Mouse (Mus musculus): ENCODE measurements around the gene Pomgnt1. TPM values are rescaled to one million over a fixed set of nuclear protein-coding genes. Genes with fewer than 3 reads are reported as not detected.
A peak's percentile ranks its signal among the peaks of the same experiment; 100 is the strongest.

The Pomgnt1 gene
- polyA plus RNA-seq, 1 experiment from 2014 or later = 49.0 TPM

- Histone ChIP-seq H3K9me3 (ENCODE audit: control insufficient read depth, low read length) (no peaks in the 10 kb centered on the region), H3K36me3 (ENCODE audit: control insufficient read depth, insufficient read depth, low read length) (no peaks in the 10 kb centered on the region), H3K27me3 (ENCODE audit: control insufficient read depth, insufficient read depth, low read length) (no peaks in the 10 kb centered on the region), H3K9ac (ENCODE audit: low read depth, low read length) (no peak overlapping the region), H3K27ac (ENCODE audit: low read depth, low read length) (no peak overlapping the region), H3K4me2 (replicated peaks; ENCODE audit: low read depth, low read length) (no peak overlapping the region), H3K4me3 (ENCODE audit: low read depth, low read length) (no peak overlapping the region), H3K4me1 (replicated peaks; ENCODE audit: control insufficient read depth, insufficient read depth, low read length) (no peaks in the 10 kb centered on the region)
- DNase-seq (ENCODE audit: low spot score) (no peak), ATAC-seq (ENCODE audit: low FRiP score) (no peak)
- 58% methylated on average over 6 of the region's 6 CpGs for WGBS
Measured at GRCm38 (mm10) chr4:116127956-116128355, 4.3 kb downstream of the Pomgnt1 start.

GRCm38 (mm10) chr4:116133126-116133525 lies 9.5 kb downstream of the Pomgnt1 start:
- Histone ChIP-seq H3K27ac (ENCODE audit: low read depth, low read length) (no peak overlapping the region), H3K4me1 (replicated peaks; ENCODE audit: control insufficient read depth, insufficient read depth, low read length) (no peaks in the 10 kb centered on the region), H3K36me3 (ENCODE audit: control insufficient read depth, insufficient read depth, low read length) (no peaks in the 10 kb centered on the region), H3K9me3 (ENCODE audit: control insufficient read depth, low read length) (no peaks in the 10 kb centered on the region), H3K4me2 (replicated peaks; ENCODE audit: low read depth, low read length) (no peak overlapping the region), H3K27me3 (ENCODE audit: control insufficient read depth, insufficient read depth, low read length) (no peaks in the 10 kb centered on the region), H3K4me3 (ENCODE audit: low read depth, low read length) (no peak overlapping the region), H3K9ac (ENCODE audit: low read depth, low read length) (no peak overlapping the region)
- 83% methylated on average over 4 of the region's 4 CpGs for WGBS
- ATAC-seq (ENCODE audit: low FRiP score) (no peak), DNase-seq (ENCODE audit: low spot score) (no peak)

- no peaks in the 10 kb centered on the region for H3K9me3 ChIP-seq (ENCODE audit: control insufficient read depth, low read length)
- H3K36me3 ChIP-seq (ENCODE audit: control insufficient read depth, insufficient read depth, low read length) = no peaks in the 10 kb centered on the region
- no peak overlapping the region for H3K9ac ChIP-seq (ENCODE audit: low read depth, low read length)
- no peaks in the 10 kb centered on the region for H3K27me3 ChIP-seq (ENCODE audit: control insufficient read depth, insufficient read depth, low read length)
- WGBS = 45% methylated on average over 2 of the region's 2 CpGs
- H3K4me1 ChIP-seq (replicated peaks; ENCODE audit: control insufficient read depth, insufficient read depth, low read length) = no peaks in the 10 kb centered on the region
- H3K4me3 ChIP-seq (ENCODE audit: low read depth, low read length) = no peak overlapping the region
- ATAC-seq (ENCODE audit: low FRiP score) (no peak), DNase-seq (ENCODE audit: low spot score) (peak; percentile 52)
- H3K4me2 ChIP-seq (replicated peaks; ENCODE audit: low read depth, low read length) = no peak overlapping the region
- H3K27ac ChIP-seq (ENCODE audit: low read depth, low read length) = no peak overlapping the region
Measured at GRCm38 (mm10) chr4:116134990-116135389, 11.3 kb downstream of the Pomgnt1 start.

GRCm38 (mm10) chr4:116137421-116137996 lies 13.9 kb downstream of the Pomgnt1 start:
- 49% methylated on average over 13 of the region's 13 CpGs for WGBS
- no peak for DNase-seq (ENCODE audit: low spot score)
- no peak overlapping the region for H3K27ac ChIP-seq (ENCODE audit: low read depth, low read length)
- H3K9me3 ChIP-seq (ENCODE audit: control insufficient read depth, low read length) = no peaks in the 10 kb centered on the region
- no peaks in the 10 kb centered on the region for H3K27me3 ChIP-seq (ENCODE audit: control insufficient read depth, insufficient read depth, low read length)
- H3K4me1 ChIP-seq (replicated peaks; ENCODE audit: control insufficient read depth, insufficient read depth, low read length) = no peaks in the 10 kb centered on the region
- no peak overlapping the region for H3K4me3 ChIP-seq (ENCODE audit: low read depth, low read length)
- no peak overlapping the region for H3K4me2 ChIP-seq (replicated peaks; ENCODE audit: low read depth, low read length)
- H3K36me3 ChIP-seq (ENCODE audit: control insufficient read depth, insufficient read depth, low read length) = no peaks in the 10 kb centered on the region
- no peak for ATAC-seq (ENCODE audit: low FRiP score)
- no peak overlapping the region for H3K9ac ChIP-seq (ENCODE audit: low read depth, low read length)

GRCm38 (mm10) chr4:116140801-116141574 lies 17.3 kb downstream of the Pomgnt1 start:
- DNase-seq (ENCODE audit: low spot score) (no peak), ATAC-seq (ENCODE audit: low FRiP score) (no peak)
- Histone ChIP-seq H3K4me3 (ENCODE audit: low read depth, low read length) (no peak overlapping the region), H3K36me3 (ENCODE audit: control insufficient read depth, insufficient read depth, low read length) (no peaks in the 10 kb centered on the region), H3K4me2 (replicated peaks; ENCODE audit: low read depth, low read length) (no peak overlapping the region), H3K9me3 (ENCODE audit: control insufficient read depth, low read length) (no peaks in the 10 kb centered on the region), H3K27ac (ENCODE audit: low read depth, low read length) (no peak overlapping the region), H3K4me1 (replicated peaks; ENCODE audit: control insufficient read depth, insufficient read depth, low read length) (no peaks in the 10 kb centered on the region), H3K9ac (ENCODE audit: low read depth, low read length) (no peak overlapping the region), H3K27me3 (ENCODE audit: control insufficient read depth, insufficient read depth, low read length) (peaks cover 2% of the 10 kb centered on the region; the same call in 1 of the 2 replicates)
- 85% methylated on average over 7 of the region's 7 CpGs for WGBS

DNA sequence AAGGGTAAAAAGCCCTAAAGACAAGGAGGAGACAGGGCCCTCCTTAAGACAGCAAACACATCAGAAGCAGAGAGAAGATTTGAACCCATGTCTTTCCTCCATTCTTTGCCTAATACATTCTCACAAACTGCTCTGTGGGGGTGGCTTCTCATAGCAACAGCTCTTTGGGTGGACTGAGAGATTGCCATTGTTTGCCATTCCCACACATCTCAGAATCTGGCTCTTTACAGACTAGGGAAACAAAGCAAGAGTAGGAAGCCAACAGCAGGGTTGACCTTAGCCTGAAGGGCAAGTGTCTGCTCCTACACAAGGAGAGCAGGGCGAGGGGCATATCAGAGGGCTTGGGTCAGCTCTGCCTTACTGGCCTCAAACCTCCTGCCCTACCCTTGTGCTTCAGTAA lies 18.1 kb downstream of the Pomgnt1 start:
- no peak overlapping the region for H3K4me2 ChIP-seq (replicated peaks; ENCODE audit: low read depth, low read length)
- H3K27ac ChIP-seq (ENCODE audit: low read depth, low read length) = no peak overlapping the region
- WGBS = 52% methylated on average over 1 of the region's 1 CpGs
- no peaks in the 10 kb centered on the region for H3K9me3 ChIP-seq (ENCODE audit: control insufficient read depth, low read length)
- peaks cover 2% of the 10 kb centered on the region; the same call in 1 of the 2 replicates for H3K27me3 ChIP-seq (ENCODE audit: control insufficient read depth, insufficient read depth, low read length)
- no peak overlapping the region for H3K9ac ChIP-seq (ENCODE audit: low read depth, low read length)
- H3K36me3 ChIP-seq (ENCODE audit: control insufficient read depth, insufficient read depth, low read length) = no peaks in the 10 kb centered on the region
- DNase-seq (ENCODE audit: low spot score) = no peak
- H3K4me1 ChIP-seq (replicated peaks; ENCODE audit: control insufficient read depth, insufficient read depth, low read length) = no peaks in the 10 kb centered on the region
- no peak overlapping the region for H3K4me3 ChIP-seq (ENCODE audit: low read depth, low read length)
- ATAC-seq (ENCODE audit: low FRiP score) = no peak

GRCm38 (mm10) chr4:116142269-116142668 lies 18.6 kb downstream of the Pomgnt1 start:
- Histone ChIP-seq H3K9ac (ENCODE audit: low read depth, low read length) (no peak overlapping the region), H3K4me3 (ENCODE audit: low read depth, low read length) (no peak overlapping the region), H3K27ac (ENCODE audit: low read depth, low read length) (no peak overlapping the region), H3K27me3 (ENCODE audit: control insufficient read depth, insufficient read depth, low read length) (peaks cover 2% of the 10 kb centered on the region; the same call in 1 of the 2 replicates), H3K36me3 (ENCODE audit: control insufficient read depth, insufficient read depth, low read length) (no peaks in the 10 kb centered on the region), H3K4me1 (replicated peaks; ENCODE audit: control insufficient read depth, insufficient read depth, low read length) (no peaks in the 10 kb centered on the region), H3K4me2 (replicated peaks; ENCODE audit: low read depth, low read length) (no peak overlapping the region), H3K9me3 (ENCODE audit: control insufficient read depth, low read length) (no peaks in the 10 kb centered on the region)
- DNase-seq (ENCODE audit: low spot score) = no peak
- WGBS = 70% methylated on average over 7 of the region's 7 CpGs
- no peak for ATAC-seq (ENCODE audit: low FRiP score)

- Histone ChIP-seq H3K9ac (ENCODE audit: low read depth, low read length) (no peak overlapping the region), H3K9me3 (ENCODE audit: control insufficient read depth, low read length) (no peaks in the 10 kb centered on the region), H3K4me2 (replicated peaks; ENCODE audit: low read depth, low read length) (peak overlapping the region; percentile 99; the same call in 1 of the 2 replicates), H3K4me1 (replicated peaks; ENCODE audit: control insufficient read depth, insufficient read depth, low read length) (no peaks in the 10 kb centered on the region), H3K27me3 (ENCODE audit: control insufficient read depth, insufficient read depth, low read length) (peaks cover 2% of the 10 kb centered on the region; the same call in 1 of the 2 replicates), H3K4me3 (ENCODE audit: low read depth, low read length) (no peak overlapping the region; the same call in 1 of the 2 replicates), H3K27ac (ENCODE audit: low read depth, low read length) (no peak overlapping the region), H3K36me3 (ENCODE audit: control insufficient read depth, insufficient read depth, low read length) (no peaks in the 10 kb centered on the region)
- ATAC-seq (ENCODE audit: low FRiP score) (no peak), DNase-seq (ENCODE audit: low spot score) (peak; percentile 18)
- WGBS = 7% methylated on average over 7 of the region's 7 CpGs
Measured at GRCm38 (mm10) chr4:116143317-116143811, 19.7 kb downstream of the Pomgnt1 start.
